Mouse (Mus musculus) liver, postnatal 0 days (tissue): Measurements from ENCODE around the gene Col9a3.

Source experiments
- CTCF ChIP-seq: sonication (generic); IDR thresholded peaks from 2 replicates; pipeline ENCODE4 v1.5.1; 2016; ENCODE audit warnings: antibody characterized with exemption, low read depth
- EP300 ChIP-seq: IDR thresholded peaks from 2 replicates; pipeline ENCODE4 v1.6.1; 2016; ENCODE audit warnings: antibody characterized with exemption, low read depth, mild to moderate bottlenecking

- TF ChIP-seq CTCF = no peak
- no peak for TF ChIP-seq EP300
These were observed 7.2 kb downstream of the Col9a3 start for GRCm38 (mm10) chr2:180604781-180605180.
